Mouse (Mus musculus): ENCODE measurements at regions not wholly inside any gene's neighbourhood (a gene's known extent, or its start where the extent isn't known, plus 50 kb on each side); places are given as distances from the start of the nearest gene placed in this dataset.

- no peak for DNase-seq (ENCODE audit: low spot score in 2 of 2)
Observed at GRCm38 (mm10) chr1:89288001-89288400, 166.6 kb upstream of the Agap1 start.

DNA sequence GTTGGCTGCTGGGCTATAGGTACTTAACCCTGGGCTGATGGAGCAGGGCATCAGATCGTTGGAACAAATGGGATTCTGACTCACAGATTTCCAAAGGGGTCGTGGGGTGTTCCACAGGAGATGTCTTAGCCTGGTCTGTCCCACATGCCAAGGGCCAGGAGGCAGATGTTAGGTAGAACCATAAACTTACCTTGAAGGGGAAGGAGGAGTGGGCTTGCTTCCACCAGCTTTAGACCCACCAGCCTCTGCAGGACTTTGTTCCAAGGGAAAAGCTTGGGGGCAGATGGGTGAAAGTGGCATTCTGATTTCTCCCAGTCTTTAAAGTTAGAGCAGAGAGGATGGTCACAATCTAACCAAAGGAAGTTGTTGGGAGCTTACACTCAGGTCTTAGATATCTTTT is 165.7 kb upstream of the Agap1 start:
- no peak for DNase-seq (ENCODE audit: low spot score in 2 of 2)

DNA sequence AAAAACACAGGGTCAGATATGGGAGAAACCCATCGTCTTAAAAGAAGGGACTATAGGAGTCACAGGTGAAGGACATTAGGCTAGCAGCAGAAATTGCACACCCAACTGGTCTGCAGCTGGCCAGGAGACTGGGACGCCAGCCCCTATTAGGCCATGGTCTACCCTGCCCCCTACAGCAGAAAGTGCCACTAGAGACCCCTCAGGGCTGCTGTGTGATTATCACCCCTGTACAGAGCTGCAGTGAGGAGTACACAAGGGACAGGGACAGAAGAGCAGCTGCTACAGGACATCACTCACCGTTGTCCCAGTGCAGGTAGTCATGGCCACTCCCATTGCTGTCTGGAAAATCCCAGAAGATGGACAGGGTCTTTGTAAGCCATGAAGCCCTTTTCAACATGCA is 157.9 kb upstream of the Agap1 start:
- no peak for DNase-seq (ENCODE audit: low spot score in 2 of 2)

- no peak for DNase-seq (ENCODE audit: low spot score in 2 of 2)
Observed at GRCm38 (mm10) chr1:89297766-89298165, 156.8 kb upstream of the Agap1 start.

DNA sequence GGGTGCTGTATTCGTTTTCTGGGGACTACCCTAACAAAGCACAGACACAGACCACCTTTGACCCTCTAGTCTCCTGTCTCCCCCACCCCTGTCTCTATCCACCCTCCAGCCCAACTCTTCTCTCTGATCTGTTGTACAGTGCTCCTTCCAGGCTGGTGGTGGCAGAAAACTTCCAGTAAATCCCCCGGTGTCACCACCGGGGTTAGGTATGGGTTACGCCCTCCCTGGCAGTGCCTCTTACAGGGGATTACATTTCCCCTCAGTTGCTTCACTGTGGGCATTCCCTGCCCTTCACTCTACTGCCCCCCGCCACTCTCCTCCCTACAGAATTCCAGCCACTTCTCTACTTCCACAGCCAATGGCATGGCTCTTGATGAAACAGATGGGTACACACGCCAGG is 153.5 kb upstream of the Agap1 start:
- DNase-seq (ENCODE audit: low spot score in 2 of 2) = no peak

GRCm38 (mm10) chr1:89302368-89302951 is 152.1 kb upstream of the Agap1 start:
- DNase-seq (ENCODE audit: low spot score in 2 of 2) = no peak

- DNase-seq (ENCODE audit: low spot score in 2 of 2) = no peak
Observed at GRCm38 (mm10) chr1:89305171-89305570, 149.4 kb upstream of the Agap1 start.

DNA sequence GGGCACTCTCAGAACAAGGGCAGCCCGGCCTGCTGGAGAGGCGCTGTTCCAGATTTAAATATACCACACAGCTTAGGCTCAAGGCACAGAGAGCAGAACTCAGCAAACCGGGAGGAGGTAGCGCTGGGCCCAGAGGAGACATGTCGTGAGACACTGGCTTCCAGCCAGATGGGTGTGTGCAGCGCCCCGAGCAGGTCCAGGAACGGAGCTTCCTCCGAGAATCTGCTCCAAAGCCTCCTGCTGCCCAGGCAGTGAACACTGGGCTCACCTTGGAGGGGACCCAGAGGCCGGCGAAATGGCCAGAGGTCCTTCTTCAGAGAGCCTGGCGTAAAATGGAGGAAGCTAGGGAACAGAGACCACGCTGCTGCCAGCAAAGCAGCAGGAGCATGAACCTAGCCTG is 145.8 kb upstream of the Agap1 start:
- DNase-seq (ENCODE audit: low spot score in 2 of 2) = no peak

GRCm38 (mm10) chr1:89313064-89313463 is 141.5 kb upstream of the Agap1 start:
- no peak for DNase-seq (ENCODE audit: low spot score in 2 of 2)

GRCm38 (mm10) chr1:89317897-89318296 is 136.7 kb upstream of the Agap1 start:
- no peak for DNase-seq (ENCODE audit: low spot score in 2 of 2)

DNA sequence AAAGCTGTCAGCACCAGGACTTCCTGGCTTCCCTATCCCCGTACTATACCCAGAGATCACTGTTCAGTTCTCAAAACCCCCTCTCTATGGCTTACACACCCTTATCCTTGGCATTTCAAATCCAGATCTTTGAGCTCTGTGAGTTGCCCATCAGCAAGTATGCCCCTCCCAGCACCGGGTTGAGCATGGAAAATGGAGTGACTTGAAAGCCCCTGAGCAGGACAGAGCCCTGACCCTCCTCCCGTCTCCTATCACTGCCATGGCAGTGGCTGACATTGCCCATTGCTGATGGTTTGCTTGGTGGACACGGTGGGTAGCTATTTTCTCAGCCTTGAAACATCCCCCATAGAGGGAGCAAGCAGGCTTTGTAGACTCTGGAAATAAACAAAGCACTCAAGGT is 135.9 kb upstream of the Agap1 start:
- DNase-seq (ENCODE audit: low spot score in 2 of 2) = no peak

DNA sequence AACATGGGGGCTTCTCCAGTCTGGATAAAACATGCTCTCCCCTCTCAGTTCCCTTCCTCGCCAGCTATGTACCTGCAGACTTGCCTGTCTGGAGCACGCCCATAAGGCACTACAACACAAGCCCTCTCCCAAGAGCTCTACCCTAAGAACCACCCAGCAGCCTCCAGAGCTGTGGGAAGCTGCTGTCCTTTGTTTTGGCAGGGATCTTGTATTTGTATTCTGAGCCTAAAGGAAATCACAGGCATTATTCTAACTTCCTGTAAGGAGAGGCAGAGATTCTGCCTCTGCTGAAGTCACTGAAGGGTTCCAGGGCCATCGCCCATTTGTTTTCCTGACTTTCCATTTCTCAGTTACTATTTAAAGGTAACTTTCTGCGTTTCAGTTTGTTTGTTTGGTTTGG is 132.0 kb upstream of the Agap1 start:
- DNase-seq (ENCODE audit: low spot score in 2 of 2) = no peak

- peak; percentile 23 to 36 for DNase-seq (ENCODE audit: low spot score in 2 of 2)
Observed at GRCm38 (mm10) chr1:89323091-89323490, 131.5 kb upstream of the Agap1 start.

GRCm38 (mm10) chr1:89331352-89331751 is 123.3 kb upstream of the Agap1 start:
- DNase-seq (ENCODE audit: low spot score in 2 of 2) = no peak

GRCm38 (mm10) chr1:89332676-89333075 is 121.9 kb upstream of the Agap1 start:
- no peak for DNase-seq (ENCODE audit: low spot score in 2 of 2)

GRCm38 (mm10) chr1:89337861-89338260 is 116.7 kb upstream of the Agap1 start:
- no peak for DNase-seq (ENCODE audit: low spot score in 2 of 2)

- no peak for DNase-seq (ENCODE audit: low spot score in 2 of 2)
Observed at GRCm38 (mm10) chr1:89342794-89343193, 111.8 kb upstream of the Agap1 start.

- no peak for DNase-seq (ENCODE audit: low spot score in 2 of 2)
Observed at GRCm38 (mm10) chr1:89344546-89344945, 110.1 kb upstream of the Agap1 start.

DNA sequence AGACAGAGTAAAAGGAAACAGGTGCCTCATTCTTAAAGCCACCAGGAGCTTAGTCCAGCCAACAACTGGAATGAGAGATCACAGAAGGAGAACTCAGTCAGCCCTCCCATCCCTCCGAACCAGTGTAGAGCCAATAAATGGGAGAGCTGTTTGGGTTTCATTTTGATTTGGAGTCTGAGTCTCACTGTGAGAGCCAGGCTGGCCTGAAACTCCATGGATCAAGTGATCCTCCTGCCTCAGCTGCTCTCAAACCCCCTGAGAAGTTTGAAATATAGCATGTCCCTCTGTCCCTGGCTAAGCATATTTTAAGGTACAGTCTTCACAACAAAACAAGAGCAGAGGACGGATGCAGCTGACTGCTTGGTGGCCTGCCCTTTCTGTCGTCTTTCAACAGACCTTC is 107.3 kb upstream of the Agap1 start:
- no peak for DNase-seq (ENCODE audit: low spot score in 2 of 2)

GRCm38 (mm10) chr1:89352936-89353335 is 101.7 kb upstream of the Agap1 start:
- DNase-seq (ENCODE audit: low spot score in 2 of 2) = no peak

DNA sequence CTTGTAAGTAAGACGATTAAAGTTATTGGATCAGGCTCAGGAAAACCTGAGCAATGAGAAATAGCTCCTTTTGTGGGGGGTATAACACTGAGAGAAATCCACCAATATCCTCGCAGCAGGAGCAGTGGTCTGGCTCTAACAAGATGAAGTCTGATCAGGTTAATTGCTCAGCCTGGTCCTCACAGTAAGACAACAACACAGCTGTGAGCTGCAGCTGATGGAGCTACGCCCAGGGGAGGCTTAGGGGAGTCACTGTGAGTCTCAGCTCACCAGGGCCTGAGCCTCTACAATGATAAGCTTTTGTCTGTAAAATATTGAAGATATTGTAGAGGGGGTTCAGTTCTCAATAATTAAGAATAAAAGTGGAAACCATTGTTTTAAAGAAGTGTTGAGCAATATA is 95.3 kb upstream of the Agap1 start:
- no peak for DNase-seq (ENCODE audit: low spot score in 2 of 2)

DNA sequence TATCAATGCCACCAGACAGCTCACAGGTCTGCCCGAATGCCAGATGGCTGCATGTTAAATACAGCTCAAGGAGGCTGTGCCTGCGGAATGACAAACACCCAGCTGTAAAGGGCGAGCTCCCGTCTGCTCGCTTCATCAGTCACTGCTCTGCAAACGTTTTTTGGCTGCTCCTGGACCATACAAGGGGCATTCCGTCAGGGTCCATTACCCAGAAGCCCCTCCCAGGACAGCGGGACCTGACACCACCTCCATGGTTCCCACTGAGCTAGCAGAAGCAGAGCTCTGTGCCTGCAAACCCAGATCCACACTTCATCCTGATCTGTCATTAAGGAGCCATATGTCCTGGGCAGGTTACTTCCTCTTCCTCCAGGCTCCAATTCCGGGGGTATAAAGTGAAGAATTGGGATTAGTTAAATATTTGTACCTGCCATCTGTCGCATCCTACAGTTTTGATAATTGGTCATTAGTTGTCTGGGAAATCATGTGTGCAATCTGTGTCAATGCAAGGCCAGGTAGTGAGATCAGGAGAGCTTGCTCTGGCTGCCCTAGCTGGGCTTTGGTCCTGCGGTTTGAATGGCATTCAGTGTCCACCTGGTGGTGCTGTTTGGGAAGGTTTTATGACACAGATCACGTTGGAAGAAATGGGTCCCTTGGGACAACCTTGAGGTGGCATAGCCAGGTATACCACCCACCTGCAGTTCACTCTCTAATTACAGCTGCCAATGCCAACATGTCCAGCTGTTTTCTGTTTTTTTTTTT is 89.9 kb upstream of the Agap1 start:
- DNase-seq (ENCODE audit: low spot score in 2 of 2) = no peak

GRCm38 (mm10) chr1:89366891-89367290 is 87.7 kb upstream of the Agap1 start:
- no peak for DNase-seq (ENCODE audit: low spot score in 2 of 2)
